Mouse (Mus musculus) midbrain, embryonic 11.5 days (tissue): Measurements from ENCODE around the gene Tmem199. TPM values are rescaled to one million over a fixed set of nuclear protein-coding genes. Genes with fewer than 3 reads are reported as not detected.

Experiments used
- ATAC-seq: fragments of 200-750 bp; cut with Nextera tagmentation; 2 replicates; pipeline ENCODE4 v1.8.0; 2017; ENCODE audit warnings: moderate TSS enrichment, moderate library complexity; ENCODE audit not compliant: low FRiP score
- DNase-seq: peaks from one replicate; pipeline ENCODE4 v3.0.0; 2015; ENCODE audit warnings: low spot score; ENCODE audit errors: missing footprints
- H3K27ac ChIP-seq: fragments of 300-500 bp; sonication (generic); 2 replicates; pipeline ENCODE4 v1.5.1; 2014; ENCODE audit warnings: low read depth, low read length
- H3K27me3 ChIP-seq: fragments of 300-500 bp; sonication (generic); 2 replicates; pipeline ENCODE4 v1.6.1; 2014; ENCODE audit warnings: mild to moderate bottlenecking, low read length, moderate library complexity, mixed read lengths; ENCODE audit not compliant: control insufficient read depth, insufficient read depth
- H3K36me3 ChIP-seq: fragments of 300-500 bp; sonication (generic); 2 replicates; pipeline ENCODE4 v1.6.1; 2014; ENCODE audit warnings: mild to moderate bottlenecking, low read length, moderate library complexity, mixed read lengths; ENCODE audit not compliant: control insufficient read depth, insufficient read depth
- H3K4me1 ChIP-seq: fragments of 300-500 bp; sonication (generic); 2 replicates; pipeline ENCODE4 v1.6.1; 2014; ENCODE audit warnings: low read length; ENCODE audit not compliant: control insufficient read depth, insufficient read depth
- H3K4me2 ChIP-seq: fragments of 300-500 bp; sonication (generic); 2 replicates; pipeline ENCODE4 v1.6.1; 2014; ENCODE audit warnings: mild to moderate bottlenecking, moderate library complexity
- H3K4me3 ChIP-seq: fragments of 300-500 bp; sonication (generic); 2 replicates; pipeline ENCODE4 v1.5.1; 2014; ENCODE audit warnings: low read depth, low read length
- H3K9ac ChIP-seq: fragments of 300-500 bp; sonication (generic); 2 replicates; pipeline ENCODE4 v1.6.1; 2014; ENCODE audit warnings: low read length
- H3K9me3 ChIP-seq: fragments of 300-500 bp; sonication (generic); 2 replicates; pipeline ENCODE4 v1.6.1; 2016; ENCODE audit warnings: low read length; ENCODE audit not compliant: control insufficient read depth
- WGBS: fragments of 180-500 bp; shearing (Covaris S2); extraction: QIAGEN DNeasy Blood & Tissue Kit; methylation state at CpG from one replicate; pipeline ENCODE4 v1.1.7; 2014; 5-methylcytosine and 5-hydroxymethylcytosine counted together
- polyA plus RNA-seq: library from polyadenylated mRNA; unstranded; fragments of >200 nt; fragmentation: Nextera tagmentation; extraction: Ambion mirVana; gene quantifications from 2 replicates; pipeline ENCODE4 v1.2.1, GENCODE M21; 2014

Gene Tmem199
- polyA plus RNA-seq, 1 experiment from 2014 or later, result 82.4 TPM

GRCm38 (mm10) chr11:78499004-78499403 lies 13.0 kb downstream of the Tmem199 start, which contains the start of gene Vtn:
Gene Vtn, plus strand, starts transcription at chr11:78499091.
- no peaks in the 10 kb centered on the region for H3K9me3 ChIP-seq
- peak within 1 kb of the TSS; percentile 74 for H3K4me3 ChIP-seq
- peak within 1 kb of the TSS; percentile 79 for H3K27ac ChIP-seq
- peak within 1 kb of the TSS; percentile 96 for H3K4me2 ChIP-seq
- peaks cover 27% of the 10 kb centered on the region for H3K4me1 ChIP-seq
- no peaks in the 10 kb centered on the region for H3K36me3 ChIP-seq
- 35% methylated on average over 7 of the region's 7 CpGs for WGBS
- peaks cover 8% of the 10 kb centered on the region for H3K27me3 ChIP-seq
- peak within 1 kb of the TSS; percentile 78 for H3K9ac ChIP-seq
- DNase-seq (peak; percentile 91), ATAC-seq (no peak)

- Histone ChIP-seq H3K36me3 (no peaks in the 10 kb centered on the region), H3K9ac (peak within 1 kb of the TSS; percentile 78), H3K4me2 (peak within 1 kb of the TSS; percentile 96), H3K4me3 (peak within 1 kb of the TSS; percentile 74), H3K27ac (peak within 1 kb of the TSS; percentile 79), H3K9me3 (no peaks in the 10 kb centered on the region), H3K4me1 (peaks cover 27% of the 10 kb centered on the region), H3K27me3 (peaks cover 8% of the 10 kb centered on the region)
- WGBS, result 3% methylated on average over 35 of the region's 36 CpGs
- DNase-seq, result peak; percentile 99
- peak; percentile 97 for ATAC-seq
These were observed 14.1 kb downstream of the Tmem199 start, which contains the start of gene Sarm1 for GRCm38 (mm10) chr11:78497544-78498522. Gene Sarm1, minus strand, starts transcription at chr11:78497754.

GRCm38 (mm10) chr11:78497071-78497541 lies 14.9 kb downstream of the Tmem199 start:
- no peak for DNase-seq
- no peaks in the 10 kb centered on the region for H3K9me3 ChIP-seq
- ATAC-seq, result peak; percentile 82

GRCm38 (mm10) chr11:78495904-78496303 lies 16.1 kb downstream of the Tmem199 start:
- no peak for ATAC-seq
- H3K27ac ChIP-seq, result no peak overlapping the region
- H3K4me3 ChIP-seq, result peak overlapping the region; percentile 74; the same call in 1 of the 2 replicates
- peak overlapping the region; percentile 96 for H3K4me2 ChIP-seq
- peaks cover 29% of the 10 kb centered on the region for H3K4me1 ChIP-seq
- no peaks in the 10 kb centered on the region for H3K36me3 ChIP-seq
- peak overlapping the region; percentile 12; the same call in 1 of the 2 replicates for H3K9ac ChIP-seq
- H3K27me3 ChIP-seq, result peaks cover 18% of the 10 kb centered on the region
- H3K9me3 ChIP-seq, result no peaks in the 10 kb centered on the region
- WGBS, result 5% methylated on average over 6 of the region's 6 CpGs
- peak; percentile 94 for DNase-seq

More at GRCm38 (mm10) chr11:78497071-78497541, 14.9 kb downstream of the Tmem199 start:
- Histone ChIP-seq H3K36me3 (no peaks in the 10 kb centered on the region), H3K27me3 (peaks cover 8% of the 10 kb centered on the region), H3K27ac (peak overlapping the region; percentile 63), H3K4me3 (peak overlapping the region; percentile 74), H3K4me1 (peaks cover 27% of the 10 kb centered on the region), H3K4me2 (peak overlapping the region; percentile 96), H3K9ac (peak overlapping the region; percentile 78)
- under 1% methylated on average over 44 of the region's 44 CpGs for WGBS

GRCm38 (mm10) chr11:78490781-78491241 lies 21.2 kb downstream of the Tmem199 start:
- Histone ChIP-seq H3K27ac (no peak overlapping the region), H3K4me3 (peak overlapping the region; percentile 20; the same call in 1 of the 2 replicates), H3K4me2 (peak overlapping the region; percentile 46), H3K4me1 (peaks cover 11% of the 10 kb centered on the region), H3K9me3 (no peaks in the 10 kb centered on the region), H3K9ac (0 out of 2 replicates have a peak overlapping the region, but pooled peaks have one; percentile 38), H3K36me3 (no peaks in the 10 kb centered on the region), H3K27me3 (peaks cover 39% of the 10 kb centered on the region)
- peak; percentile 66; the same call in 1 of the 2 replicates for ATAC-seq
- 10% methylated on average over 48 of the region's 48 CpGs for WGBS
- DNase-seq, result peak; percentile 94

GRCm38 (mm10) chr11:78488168-78488567 lies 23.8 kb downstream of the Tmem199 start:
- DNase-seq, result peak; percentile 99
- Histone ChIP-seq H3K4me2 (no peak overlapping the region), H3K9me3 (no peaks in the 10 kb centered on the region), H3K27me3 (peaks cover 36% of the 10 kb centered on the region), H3K27ac (no peak overlapping the region), H3K9ac (no peak overlapping the region), H3K4me1 (peaks cover 9% of the 10 kb centered on the region), H3K36me3 (no peaks in the 10 kb centered on the region; the same call in 1 of the 2 replicates), H3K4me3 (no peak overlapping the region)
- 5% methylated on average over 8 of the region's 8 CpGs for WGBS
- ATAC-seq, result no peak

- WGBS, result 75% methylated on average over 7 of the region's 7 CpGs
- no peak overlapping the region for H3K4me3 ChIP-seq
- H3K27ac ChIP-seq, result no peak overlapping the region
- DNase-seq, result no peak
- no peak for ATAC-seq
- no peaks in the 10 kb centered on the region; the same call in 1 of the 2 replicates for H3K36me3 ChIP-seq
- H3K4me1 ChIP-seq, result no peaks in the 10 kb centered on the region; the same call in 1 of the 2 replicates
- peaks cover 15% of the 10 kb centered on the region for H3K27me3 ChIP-seq
- H3K9me3 ChIP-seq, result no peaks in the 10 kb centered on the region
- no peak overlapping the region for H3K4me2 ChIP-seq
- no peak overlapping the region for H3K9ac ChIP-seq
These were observed 28.3 kb downstream of the Tmem199 start for GRCm38 (mm10) chr11:78483639-78484038.

GRCm38 (mm10) chr11:78475289-78475688 lies 36.7 kb downstream of the Tmem199 start:
- 96% methylated on average over 3 of the region's 3 CpGs for WGBS
- no peak overlapping the region for H3K4me3 ChIP-seq
- no peaks in the 10 kb centered on the region for H3K36me3 ChIP-seq
- DNase-seq (no peak), ATAC-seq (no peak)
- H3K9me3 ChIP-seq, result no peaks in the 10 kb centered on the region
- H3K27ac ChIP-seq, result no peak overlapping the region
- H3K9ac ChIP-seq, result no peak overlapping the region
- H3K4me2 ChIP-seq, result no peak overlapping the region
- no peaks in the 10 kb centered on the region for H3K4me1 ChIP-seq
- H3K27me3 ChIP-seq, result no peaks in the 10 kb centered on the region
